13 mouse cellular contexts compared by ENCODE assay signal in genomic region chr19:53217837-53218236, GRCm38 (mm10).
DNase-seq lines count a peak whose midpoint lies in the region; ATAC-seq lines count a peak whose summit lies in the region.
"Had no signal": no experiment of that assay in that cellular context is flagged by ENCODE, and none has a peak within 500 bp of the region (broad histone marks: within the 10 kb centered on the region; RNA-seq: fewer than 3 reads in every experiment).

No protein-coding gene starts in this region.

- no peak for DNase-seq in heart, embryonic 10.5 days (ENCODE audit: low spot score)
- peak; percentile 64 for DNase-seq in adrenal gland, adult 8-10 months
- DNase-seq in adrenal gland, postnatal 36 days: peak; percentile 58 to 61
- DNase-seq in heart, postnatal 10 days: peak; percentile 35 to 40
- no peak for DNase-seq in testis, postnatal 14 days (ENCODE audit: low spot score)
- DNase-seq in neural tube, embryonic 10.5 days (ENCODE audit: extremely low spot score, low spot score): no peak
- DNase-seq: cerebellum, postnatal 14 days; liver, embryonic 13.5 days had no signal

- no peaks in the 10 kb centered on the region for H3K36me3 ChIP-seq in heart, embryonic 11.5 days (ENCODE audit: control insufficient read depth, insufficient read depth, low read length)
- peaks cover 38% of the 10 kb centered on the region for H3K36me3 ChIP-seq in heart, embryonic 10.5 days
- H3K36me3 ChIP-seq: neural tube, embryonic 13.5 days had no signal

- H3K9me3 ChIP-seq in heart, embryonic 11.5 days (replicated peaks; ENCODE audit: control insufficient read depth, low read length): no peaks in the 10 kb centered on the region
- no peaks in the 10 kb centered on the region for H3K9me3 ChIP-seq in heart, embryonic 10.5 days
- H3K9me3 ChIP-seq: liver, embryonic 13.5 days; neural tube, embryonic 13.5 days had no signal

- peaks cover 26% of the 10 kb centered on the region for H3K4me1 ChIP-seq in heart, embryonic 11.5 days (ENCODE audit: control insufficient read depth, insufficient read depth, low read length)
- H3K4me1 ChIP-seq in heart, embryonic 10.5 days: peaks cover 25% of the 10 kb centered on the region
- H3K4me1 ChIP-seq: neural tube, embryonic 13.5 days had no signal

- H3K27ac ChIP-seq in heart, embryonic 11.5 days (ENCODE audit: low read depth, low read length): 0 out of 2 replicates have a peak overlapping the region, but pooled peaks have one; percentile 50
- no peak overlapping the region for H3K27ac ChIP-seq in heart, embryonic 10.5 days
- H3K27ac ChIP-seq: layer of hippocampus, adult 2 months; liver, embryonic 13.5 days; neural tube, embryonic 13.5 days had no signal

- intact Hi-C loops in heart, postnatal 10 days (cut with DNase I): loop anchor here (5.0 kb wide), 1 partner anchor 76 kb away; the partner anchor contains the start of gene Add3

- H3K4me3 ChIP-seq in heart, embryonic 11.5 days (ENCODE audit: low read depth, low read length): no peak overlapping the region
- H3K4me3 ChIP-seq in heart, embryonic 10.5 days: no peak overlapping the region
- H3K4me3 ChIP-seq: erythroblast, embryonic 14.5 days; layer of hippocampus, adult 2 months; liver, embryonic 13.5 days; neural tube, embryonic 13.5 days had no signal

- no peak overlapping the region for H3K9ac ChIP-seq in heart, embryonic 11.5 days (ENCODE audit: low read depth, low read length)
- H3K9ac ChIP-seq: liver, embryonic 13.5 days; neural tube, embryonic 13.5 days had no signal

- H3K27me3 ChIP-seq in heart, embryonic 11.5 days (ENCODE audit: control insufficient read depth, insufficient read depth, low read length): no peaks in the 10 kb centered on the region
- no peaks in the 10 kb centered on the region for H3K27me3 ChIP-seq in heart, embryonic 10.5 days (ENCODE audit: insufficient read depth, poor library complexity, severe bottlenecking)
- H3K27me3 ChIP-seq: liver, embryonic 13.5 days; neural tube, embryonic 13.5 days had no signal

- WGBS in heart, embryonic 11.5 days (ENCODE audit: insufficient replicate concordance): 64% methylated on average over 8 of the region's 8 CpGs
- WGBS in heart, embryonic 10.5 days: 62% methylated on average over 8 of the region's 8 CpGs

- no peak for ATAC-seq in heart, embryonic 11.5 days (replicated peaks; ENCODE audit: insufficient number of reproducible peaks, low FRiP score, low TSS enrichment)
- ATAC-seq: forebrain, embryonic 16.5 days had no signal

- H3K4me2 ChIP-seq in heart, embryonic 11.5 days: no peak overlapping the region
- H3K4me2 ChIP-seq: liver, embryonic 13.5 days; neural tube, embryonic 13.5 days had no signal

Comparison
In these comparisons a context has a peak if more than half of its experiments do, and no peak if none do; other contexts are left out.
1. DNase-seq: peak in adrenal gland, adult 8-10 months (single experiment), adrenal gland, postnatal 36 days (2 of 2) and heart, postnatal 10 days (2 of 2); none in heart, embryonic 10.5 days (single experiment), testis, postnatal 14 days (single experiment) and neural tube, embryonic 10.5 days (single experiment).